Mouse (Mus musculus) spleen, adult 2 months (tissue): ENCODE results near the gene Pdk1.

Experiments
- CTCF ChIP-seq: fragments of 200-500 bp; IDR thresholded peaks from 2 replicates; pipeline ENCODE4 v1.5.1; 2011; ENCODE audit warnings: mild to moderate bottlenecking, inconsistent platforms; ENCODE audit not compliant: insufficient read depth, insufficient read length, insufficient replicate concordance; ENCODE audit errors: extremely low read depth
- POLR2A ChIP-seq: fragments of 200-500 bp; IDR thresholded peaks from 2 replicates; pipeline ENCODE4 v1.6.1; 2011; ENCODE audit warnings: low read depth, low read length, inconsistent platforms

- TF ChIP-seq CTCF = no peak
- TF ChIP-seq POLR2A = no peak
Measured at GRCm38 (mm10) chr2:71865935-71866334, 7.1 kb upstream of the Pdk1 start.
